Mouse (Mus musculus): ENCODE measurements around the gene Rhot2. TPM values are rescaled to one million over a fixed set of nuclear protein-coding genes. Genes with fewer than 3 reads are reported as not detected.

Rhot2 gene
- polyA plus RNA-seq, 1 experiment = 35.1 TPM

DNA sequence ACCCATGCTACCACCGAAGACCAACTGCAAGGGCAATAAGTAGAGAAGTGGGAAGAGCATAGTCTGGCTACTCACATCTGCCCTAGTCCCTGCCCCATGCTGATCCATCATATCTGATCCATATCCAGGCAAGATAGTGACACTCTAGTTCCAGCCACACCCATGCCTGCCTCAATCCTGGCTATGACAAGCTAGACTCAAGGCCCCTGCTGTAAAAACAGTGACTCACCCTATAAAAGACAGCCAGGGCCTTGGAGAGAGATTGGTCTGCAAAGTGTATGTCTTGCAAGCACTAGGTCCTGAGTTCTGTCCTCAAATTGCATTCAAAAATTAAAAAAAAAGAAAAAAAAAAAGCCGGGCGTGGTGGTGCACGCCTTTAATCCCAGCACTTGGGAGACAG lies 38.1 kb downstream of the Rhot2 start:
- TF ChIP-seq CTCF (IDR thresholded peaks at IDR 0.05; ENCODE audit: low read depth, low read length) (no peak), POLR2A (IDR thresholded peaks at IDR 0.05; ENCODE audit: borderline replicate concordance, low read depth, low read length) (no peak)
- Histone ChIP-seq H3K4me3 (ENCODE audit: insufficient read depth, low read length) (no peak overlapping the region), H3K4me1 (ENCODE audit: control insufficient read depth, insufficient read depth, low read length) (no peaks in the 10 kb centered on the region), H3K27ac (ENCODE audit: insufficient read depth, low read depth, low read length) (no peak overlapping the region)

DNA sequence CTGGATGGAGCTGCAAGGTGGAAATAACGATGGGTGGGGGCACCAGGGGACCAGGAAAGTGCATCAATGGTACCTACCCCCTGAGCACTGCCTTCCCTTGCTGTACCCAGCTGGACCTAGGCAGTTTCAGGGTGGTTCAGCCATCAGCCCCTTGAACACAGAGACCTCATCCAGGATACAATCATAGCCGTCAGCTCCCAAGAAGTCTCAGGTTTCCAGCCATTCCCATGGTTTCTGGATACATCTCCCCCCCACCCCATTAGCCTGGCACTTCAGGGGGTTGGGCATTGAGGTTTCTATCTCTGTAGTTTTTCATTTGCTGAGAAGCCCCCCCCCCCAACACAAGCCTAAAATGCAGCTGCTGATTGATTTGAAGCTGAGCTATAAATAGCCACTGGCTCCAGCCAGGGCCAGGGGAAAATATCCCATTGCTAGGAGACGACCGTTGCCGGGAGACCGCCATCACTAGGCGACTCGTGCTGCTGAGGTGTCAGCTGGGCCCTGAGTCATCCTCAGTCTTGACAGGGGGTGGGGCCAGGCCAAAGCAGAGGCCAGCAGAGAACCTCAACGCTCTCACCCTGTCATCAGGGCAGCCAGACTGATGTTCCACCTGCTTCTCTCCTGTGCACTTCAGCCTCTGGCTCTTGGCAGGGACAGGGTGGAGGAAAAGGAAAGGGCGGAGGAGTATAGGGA lies 41.7 kb downstream of the Rhot2 start:
- Histone ChIP-seq H3K4me3 (ENCODE audit: insufficient read depth, low read length) (no peak overlapping the region), H3K4me1 (ENCODE audit: control insufficient read depth, insufficient read depth, low read length) (no peaks in the 10 kb centered on the region), H3K27ac (ENCODE audit: insufficient read depth, low read depth, low read length) (no peak overlapping the region)
- TF ChIP-seq POLR2A (IDR thresholded peaks at IDR 0.05; ENCODE audit: borderline replicate concordance, low read depth, low read length) (no peak), CTCF (IDR thresholded peaks at IDR 0.05; ENCODE audit: low read depth, low read length) (no peak)

DNA sequence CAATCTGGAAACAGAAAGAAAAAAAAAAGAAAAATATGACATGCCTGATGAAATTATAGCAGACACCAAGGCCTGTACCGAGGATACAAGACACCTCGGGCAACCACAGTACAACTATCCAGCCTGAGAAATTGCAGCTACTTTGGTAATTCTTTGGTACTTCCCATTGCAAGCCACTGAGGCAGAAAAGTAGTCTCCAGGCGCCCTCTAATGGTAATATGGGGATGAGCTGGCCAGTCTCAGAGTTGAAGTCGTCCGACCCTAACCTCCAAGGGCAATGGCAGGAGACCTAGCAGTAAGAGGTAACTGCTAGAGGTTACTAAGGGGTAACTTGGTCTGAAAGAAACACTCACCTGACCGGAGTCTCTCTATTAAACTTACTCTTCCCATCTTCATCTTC lies 43.6 kb downstream of the Rhot2 start:
- Histone ChIP-seq H3K4me3 (ENCODE audit: insufficient read depth, low read length) (no peak overlapping the region), H3K4me1 (ENCODE audit: control insufficient read depth, insufficient read depth, low read length) (peaks cover 4% of the 10 kb centered on the region; the same call in 1 of the 2 replicates), H3K27ac (ENCODE audit: insufficient read depth, low read depth, low read length) (no peak overlapping the region)
- TF ChIP-seq POLR2A (IDR thresholded peaks at IDR 0.05; ENCODE audit: borderline replicate concordance, low read depth, low read length) (no peak), CTCF (IDR thresholded peaks at IDR 0.05; ENCODE audit: low read depth, low read length) (peak; percentile 55)

DNA sequence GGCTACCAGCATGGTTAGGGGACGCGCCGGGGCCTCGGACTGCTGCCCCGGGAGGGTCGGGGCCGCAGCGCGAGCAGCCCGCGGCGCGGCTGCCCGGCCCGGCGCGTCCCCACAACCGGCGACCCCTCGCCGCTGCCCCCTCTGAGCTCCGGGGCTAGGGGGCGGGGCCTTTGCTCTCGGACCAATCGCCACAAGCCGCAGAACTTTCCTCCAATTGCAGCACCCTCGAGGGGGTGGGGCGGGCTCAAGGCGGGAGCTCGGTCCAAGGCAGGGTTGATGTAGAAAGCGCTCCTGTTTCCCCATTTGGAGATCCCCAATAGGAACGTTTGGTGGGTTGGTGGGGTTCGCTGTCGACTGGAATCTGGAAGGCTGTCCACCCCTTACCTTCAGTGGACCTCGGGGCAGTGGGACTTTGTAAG lies 47.7 kb downstream of the Rhot2 start, which contains the start of gene Metrn:
TSS of gene Metrn (minus strand) at position 186 of the 419 bp plus-strand sequence.
- H3K4me1 ChIP-seq (ENCODE audit: control insufficient read depth, insufficient read depth, low read length) = peaks cover 15% of the 10 kb centered on the region
- H3K4me3 ChIP-seq (ENCODE audit: insufficient read depth, low read length) = peak within 1 kb of the TSS; percentile 89
- H3K27ac ChIP-seq (ENCODE audit: insufficient read depth, low read depth, low read length) = no peak within 1 kb of the TSS
- no peak for TF ChIP-seq POLR2A (IDR thresholded peaks at IDR 0.05; ENCODE audit: borderline replicate concordance, low read depth, low read length)
- no peak for TF ChIP-seq CTCF (IDR thresholded peaks at IDR 0.05; ENCODE audit: low read depth, low read length)

DNA sequence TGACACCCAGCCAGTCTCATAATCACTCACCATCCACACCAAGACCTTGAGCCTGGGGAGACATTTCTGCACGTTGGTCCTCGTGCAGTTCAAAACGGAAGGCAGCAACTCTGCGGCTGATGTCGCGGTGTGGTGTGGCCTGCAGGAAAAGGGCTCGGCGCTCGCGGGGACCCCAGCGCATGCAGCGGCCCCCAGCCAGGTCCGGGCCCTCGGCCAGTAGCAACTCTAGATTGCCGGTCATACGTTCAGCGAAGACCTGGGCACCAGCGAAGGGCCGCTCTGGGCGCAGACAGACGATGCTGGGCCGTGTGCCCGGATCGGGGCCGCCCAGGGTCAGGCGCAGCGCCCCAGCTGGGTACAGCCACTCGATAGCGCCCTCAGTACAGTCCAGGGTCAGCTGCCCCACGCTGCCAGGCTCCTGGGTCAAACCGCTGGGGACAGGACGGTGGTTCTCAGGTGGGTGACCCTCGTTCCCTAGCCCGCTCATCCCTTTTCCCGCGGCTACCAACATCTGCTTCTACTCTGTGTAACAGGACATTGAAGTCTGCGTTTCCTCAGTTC lies 48.4 kb downstream of the Rhot2 start:
- peaks cover 17% of the 10 kb centered on the region for H3K4me1 ChIP-seq (ENCODE audit: control insufficient read depth, insufficient read depth, low read length)
- peak overlapping the region; percentile 89 for H3K4me3 ChIP-seq (ENCODE audit: insufficient read depth, low read length)
- H3K27ac ChIP-seq (ENCODE audit: insufficient read depth, low read depth, low read length) = no peak overlapping the region
- TF ChIP-seq POLR2A (IDR thresholded peaks at IDR 0.05; ENCODE audit: borderline replicate concordance, low read depth, low read length) (no peak), CTCF (IDR thresholded peaks at IDR 0.05; ENCODE audit: low read depth, low read length) (no peak)

DNA sequence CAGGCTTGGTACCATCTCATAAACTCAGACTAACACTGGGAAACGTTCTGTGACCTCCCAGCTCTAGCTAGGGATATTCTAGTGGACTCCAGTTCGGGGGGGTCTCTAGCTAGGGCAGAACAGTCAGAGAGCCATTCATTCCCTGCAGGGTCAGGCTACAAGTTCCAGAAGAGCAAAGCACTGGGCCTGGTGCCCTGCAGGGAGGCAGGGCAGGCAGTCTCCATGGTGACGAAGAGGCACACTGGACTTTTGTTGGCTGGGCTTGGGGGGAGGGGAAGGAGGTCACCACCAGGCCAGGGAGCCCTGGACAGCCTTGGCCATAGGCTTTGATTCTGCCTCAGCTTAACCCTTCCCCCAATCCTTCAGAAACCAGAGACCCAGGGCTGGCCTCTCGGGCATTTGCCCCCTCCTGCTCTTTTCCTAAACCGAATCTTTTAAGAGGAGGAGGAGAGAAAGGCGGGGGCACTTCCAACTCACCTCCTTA lies 49.0 kb downstream of the Rhot2 start, which contains the start of gene AC134908.4:
TSS of gene AC134908.4 (minus strand) at position 51 of the 484 bp plus-strand sequence.
- TF ChIP-seq POLR2A (IDR thresholded peaks at IDR 0.05; ENCODE audit: borderline replicate concordance, low read depth, low read length) (no peak), CTCF (IDR thresholded peaks at IDR 0.05; ENCODE audit: low read depth, low read length) (no peak)
- no peak within 1 kb of the TSS for H3K27ac ChIP-seq (ENCODE audit: insufficient read depth, low read depth, low read length)
- H3K4me1 ChIP-seq (ENCODE audit: control insufficient read depth, insufficient read depth, low read length) = peaks cover 23% of the 10 kb centered on the region
- H3K4me3 ChIP-seq (ENCODE audit: insufficient read depth, low read length) = peak within 1 kb of the TSS; percentile 89

DNA sequence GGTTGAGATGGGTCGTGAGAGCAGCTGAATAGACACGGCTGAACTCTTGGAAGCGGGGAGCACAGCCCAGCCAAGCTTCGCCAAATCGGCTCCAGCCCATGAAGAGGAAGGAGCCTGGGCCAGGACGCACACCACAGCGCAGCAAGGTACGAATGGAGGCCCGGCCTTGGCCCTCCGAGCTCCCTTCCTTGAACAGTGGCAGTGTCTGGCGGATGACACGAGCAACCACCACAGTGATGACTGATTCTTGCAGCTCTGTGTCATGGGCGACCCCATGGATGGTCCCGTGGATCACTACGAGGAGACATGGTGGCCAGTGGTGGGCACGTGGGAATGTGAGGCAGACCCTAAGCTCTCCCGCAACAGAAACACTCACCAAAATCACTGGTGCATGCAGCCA lies 49.7 kb downstream of the Rhot2 start:
- TF ChIP-seq CTCF (IDR thresholded peaks at IDR 0.05; ENCODE audit: low read depth, low read length) = no peak
- no peak for TF ChIP-seq POLR2A (IDR thresholded peaks at IDR 0.05; ENCODE audit: borderline replicate concordance, low read depth, low read length)
- Histone ChIP-seq H3K4me1 (ENCODE audit: control insufficient read depth, insufficient read depth, low read length) (peaks cover 23% of the 10 kb centered on the region), H3K4me3 (ENCODE audit: insufficient read depth, low read length) (no peak overlapping the region), H3K27ac (ENCODE audit: insufficient read depth, low read depth, low read length) (no peak overlapping the region)

DNA sequence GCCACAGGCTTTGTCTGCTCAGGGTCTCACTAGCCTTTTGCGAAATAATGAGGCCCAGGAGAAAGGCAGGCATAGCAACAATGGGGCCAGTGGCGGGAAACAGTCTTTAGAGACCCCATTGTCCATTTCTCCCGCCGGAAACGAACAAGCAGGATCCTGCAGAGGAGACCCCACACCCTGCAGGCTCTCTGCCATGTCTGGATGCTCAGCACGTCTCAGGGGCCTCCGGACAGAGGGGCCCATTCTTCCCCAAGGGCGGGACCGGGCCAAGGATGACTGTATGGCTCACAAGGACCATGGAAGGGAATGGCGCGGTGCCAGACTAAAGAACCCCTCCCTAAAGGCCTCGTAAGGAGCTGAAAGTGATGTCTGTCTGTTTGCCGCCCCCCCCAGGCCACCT lies 50.5 kb downstream of the Rhot2 start:
- Histone ChIP-seq H3K27ac (ENCODE audit: insufficient read depth, low read depth, low read length) (no peak overlapping the region), H3K4me1 (ENCODE audit: control insufficient read depth, insufficient read depth, low read length) (peaks cover 23% of the 10 kb centered on the region), H3K4me3 (ENCODE audit: insufficient read depth, low read length) (no peak overlapping the region)
- TF ChIP-seq POLR2A (IDR thresholded peaks at IDR 0.05; ENCODE audit: borderline replicate concordance, low read depth, low read length) (no peak), CTCF (IDR thresholded peaks at IDR 0.05; ENCODE audit: low read depth, low read length) (no peak)

DNA sequence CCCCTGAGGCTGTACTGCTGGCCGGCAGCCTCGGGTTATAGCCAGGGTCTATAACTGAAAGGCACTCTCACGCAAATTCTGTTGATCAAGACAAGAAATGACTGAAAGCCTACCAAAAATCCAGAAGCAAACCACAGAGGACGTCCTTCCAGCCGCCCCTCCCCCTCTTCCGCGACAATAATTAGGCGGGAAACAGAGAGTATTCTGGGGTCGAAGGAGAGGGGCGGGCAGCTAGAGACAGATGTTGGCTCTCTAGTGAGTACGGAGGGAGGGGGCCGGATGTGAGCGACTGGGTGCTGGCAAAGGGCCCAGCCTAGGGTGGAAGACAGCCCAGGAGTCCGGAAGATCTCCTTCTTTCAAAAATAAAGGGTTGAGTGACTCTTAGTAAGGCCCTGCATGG lies 52.0 kb downstream of the Rhot2 start, which contains the start of gene Fam173a:
TSS of gene Fam173a (minus strand) at position 287 of the 400 bp plus-strand sequence.
- H3K4me3 ChIP-seq (ENCODE audit: insufficient read depth, low read length) = peak within 1 kb of the TSS; percentile 68
- H3K27ac ChIP-seq (ENCODE audit: insufficient read depth, low read depth, low read length) = peak within 1 kb of the TSS; percentile 84
- peaks cover 23% of the 10 kb centered on the region for H3K4me1 ChIP-seq (ENCODE audit: control insufficient read depth, insufficient read depth, low read length)
- no peak for TF ChIP-seq CTCF (IDR thresholded peaks at IDR 0.05; ENCODE audit: low read depth, low read length)

All from bone marrow macrophage, adult 2 months (primary cell).